Mouse (Mus musculus) ES-Bruce4 (cell line): ENCODE results near the gene Cxadr. TPM values are rescaled to one million over a fixed set of nuclear protein-coding genes. Genes with fewer than 3 reads are reported as not detected.
A peak's percentile ranks its signal among the peaks of the same experiment; 100 is the strongest.
"Not testable (repeated sequence)": the region's sequence is repeated elsewhere in the genome, so short reads cannot be mapped to it uniquely, and the experiment has no call there.

Experiments used
- H3K27ac ChIP-seq: 2 replicates; pipeline ENCODE4 v1.5.1; 2012; ENCODE audit warnings: low read length, inconsistent platforms; ENCODE audit not compliant: insufficient read depth
- H3K27me3 ChIP-seq: 2 replicates; pipeline ENCODE4 v1.6.1; 2012; ENCODE audit warnings: mild to moderate bottlenecking, low read length, inconsistent platforms; ENCODE audit not compliant: control insufficient read depth, poor library complexity, insufficient read depth, severe bottlenecking
- H3K36me3 ChIP-seq: 2 replicates; pipeline ENCODE4 v1.6.1; 2012; ENCODE audit warnings: inconsistent platforms, mild to moderate bottlenecking, low read length, moderate library complexity; ENCODE audit not compliant: control insufficient read depth, poor library complexity, insufficient read depth, severe bottlenecking
- H3K4me1 ChIP-seq: one replicate; pipeline ENCODE4 v1.8.1; 2011; ENCODE audit warnings: low read length; ENCODE audit not compliant: control insufficient read depth, insufficient read depth
- H3K4me3 ChIP-seq: 2 replicates; pipeline ENCODE4 v1.5.1; 2011; ENCODE audit warnings: low read depth, mild to moderate bottlenecking, low read length
- H3K9ac ChIP-seq: 2 replicates; pipeline ENCODE4 v1.6.1; 2012; ENCODE audit warnings: low read depth, mild to moderate bottlenecking, inconsistent platforms; ENCODE audit not compliant: poor library complexity, severe bottlenecking
- H3K9me3 ChIP-seq: replicated peaks from 2 replicates; pipeline ENCODE4 v1.6.1; 2012; ENCODE audit warnings: mild to moderate bottlenecking, low read length, inconsistent platforms; ENCODE audit not compliant: control insufficient read depth, poor library complexity, insufficient read depth, severe bottlenecking
- CTCF ChIP-seq: IDR thresholded peaks from one replicate; pipeline ENCODE4 v1.8.1; 2011; ENCODE audit warnings: low read depth, low read length
- EP300 ChIP-seq: IDR thresholded peaks from 2 replicates; pipeline ENCODE4 v1.6.1; 2011; ENCODE audit warnings: low read depth, low read length; ENCODE audit not compliant: insufficient read depth
- POLR2A ChIP-seq: IDR thresholded peaks from one replicate; pipeline ENCODE4 v1.8.1; 2011; ENCODE audit warnings: low read length; ENCODE audit not compliant: insufficient read depth
- polyA plus RNA-seq: library from polyadenylated mRNA; stranded (reverse); fragments of >200 nt; gene quantifications from 2 replicates; pipeline ENCODE4 v1.2.4, GENCODE M21; 2011; ENCODE audit warnings: low read depth; ENCODE audit not compliant: missing spikeins, insufficient read depth, insufficient read length

Gene Cxadr
- polyA plus RNA-seq, 1 experiment, result 24.4 TPM

DNA sequence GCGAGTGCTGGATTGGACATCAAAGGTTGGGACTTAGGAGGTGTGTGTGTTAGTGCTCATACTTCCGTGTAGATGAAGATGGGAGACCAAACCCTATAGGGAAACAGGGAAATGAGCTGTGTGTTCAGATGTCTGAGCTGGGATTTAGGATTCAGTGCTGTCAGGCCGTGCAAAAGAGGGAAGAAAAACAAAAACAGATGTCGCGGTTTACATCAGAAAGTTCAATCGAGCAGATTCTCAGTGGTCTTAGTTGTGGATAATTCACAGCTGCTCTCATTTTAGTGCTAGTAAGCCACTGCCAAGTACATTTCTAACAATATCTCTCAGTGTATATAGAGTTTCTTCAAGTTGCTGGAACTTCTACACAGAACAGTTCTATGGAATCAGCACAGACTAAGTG is 42.5 kb downstream of the Cxadr start:
- H3K36me3 ChIP-seq, result no peaks in the 10 kb centered on the region; the same call in 1 of the 2 replicates

GRCm38 (mm10) chr16:78346662-78347327 is 45.5 kb downstream of the Cxadr start:
- no peaks in the 10 kb centered on the region for H3K36me3 ChIP-seq
- H3K27ac ChIP-seq, result no peak overlapping the region
- H3K4me3 ChIP-seq, result no peak overlapping the region
- H3K9me3 ChIP-seq, result no peaks in the 10 kb centered on the region
- TF ChIP-seq POLR2A, result no peak
- TF ChIP-seq EP300, result no peak
- TF ChIP-seq CTCF, result no peak
- no peaks in the 10 kb centered on the region for H3K4me1 ChIP-seq
- H3K27me3 ChIP-seq, result no peaks in the 10 kb centered on the region
- no peak overlapping the region for H3K9ac ChIP-seq

More for the DNA sequence above, 42.5 kb downstream of the Cxadr start:
- Histone ChIP-seq H3K27ac (no peak overlapping the region), H3K9ac (no peak overlapping the region), H3K9me3 (no peaks in the 10 kb centered on the region), H3K4me1 (no peaks in the 10 kb centered on the region), H3K27me3 (no peaks in the 10 kb centered on the region), H3K4me3 (no peak overlapping the region)
- TF ChIP-seq CTCF, result no peak
- no peak for TF ChIP-seq POLR2A
- TF ChIP-seq EP300, result no peak

GRCm38 (mm10) chr16:78347328-78347926 is 46.1 kb downstream of the Cxadr start:
- TF ChIP-seq EP300 (no peak), CTCF (no peak), POLR2A (no peak)
- H3K9ac ChIP-seq, result no peak overlapping the region
- H3K27ac ChIP-seq, result no peak overlapping the region
- H3K4me1 ChIP-seq, result no peaks in the 10 kb centered on the region
- H3K9me3 ChIP-seq, result no peaks in the 10 kb centered on the region
- no peaks in the 10 kb centered on the region for H3K36me3 ChIP-seq
- no peak overlapping the region for H3K4me3 ChIP-seq
- no peaks in the 10 kb centered on the region for H3K27me3 ChIP-seq

- H3K9ac ChIP-seq, result no peak overlapping the region
- no peak for TF ChIP-seq CTCF
- no peak for TF ChIP-seq EP300
- no peak for TF ChIP-seq POLR2A
- H3K4me3 ChIP-seq, result no peak overlapping the region
- H3K4me1 ChIP-seq, result no peaks in the 10 kb centered on the region
- peaks cover 21% of the 10 kb centered on the region for H3K36me3 ChIP-seq
- no peak overlapping the region for H3K27ac ChIP-seq
- H3K9me3 ChIP-seq, result no peaks in the 10 kb centered on the region
- H3K27me3 ChIP-seq, result no peaks in the 10 kb centered on the region
Observed at GRCm38 (mm10) chr16:78357757-78358156, 56.5 kb downstream of the Cxadr start.

DNA sequence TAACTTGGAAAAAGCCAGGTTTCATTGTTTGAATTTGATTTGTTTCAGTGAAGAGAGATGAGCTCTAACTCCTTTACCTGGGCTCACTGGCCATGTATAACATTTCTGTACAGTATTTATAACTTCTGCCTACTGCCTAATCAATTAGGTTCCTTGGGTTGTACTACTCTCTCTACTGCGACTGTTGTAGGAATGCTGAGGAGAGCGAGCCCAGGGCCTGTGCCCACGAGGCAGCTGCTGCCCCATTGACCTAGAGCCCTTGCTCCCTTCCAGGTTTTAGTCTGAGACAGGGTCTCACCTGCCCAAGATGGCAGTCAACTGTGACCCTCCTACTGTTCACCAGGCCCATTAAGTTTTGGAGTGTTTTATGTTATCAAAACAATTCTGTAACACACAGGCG is 60.2 kb downstream of the Cxadr start:
- H3K27me3 ChIP-seq, result no peaks in the 10 kb centered on the region
- no peaks in the 10 kb centered on the region for H3K4me1 ChIP-seq
- H3K9me3 ChIP-seq, result no peaks in the 10 kb centered on the region
- H3K27ac ChIP-seq, result no peak overlapping the region
- peaks cover 36% of the 10 kb centered on the region for H3K36me3 ChIP-seq
- TF ChIP-seq POLR2A (no peak), EP300 (no peak), CTCF (no peak)
- no peak overlapping the region for H3K4me3 ChIP-seq
- no peak overlapping the region for H3K9ac ChIP-seq

GRCm38 (mm10) chr16:78364554-78364953 is 63.3 kb downstream of the Cxadr start:
- not testable (repeated sequence) for H3K4me3 ChIP-seq, H3K9me3 ChIP-seq, H3K9ac ChIP-seq, H3K4me1 ChIP-seq, H3K27ac ChIP-seq, H3K27me3 ChIP-seq
- peaks cover 51% of the 10 kb centered on the region for H3K36me3 ChIP-seq
- peak; percentile 3 for TF ChIP-seq CTCF
